Mouse (Mus musculus) cerebellum, adult 2 months (tissue): ENCODE measurements at regions not wholly inside any gene's neighbourhood (a gene's known extent, or its start where the extent isn't known, plus 50 kb on each side); places are given as distances from the start of the nearest gene placed in this dataset.

Source experiments
- CTCF ChIP-seq: fragments of 200-500 bp; IDR thresholded peaks from 2 replicates; pipeline ENCODE4 v1.5.1; 2011; ENCODE audit warnings: low read depth, mild to moderate bottlenecking, control low read depth, low read length, moderate library complexity, borderline replicate concordance; ENCODE audit not compliant: insufficient read depth
- POLR2A ChIP-seq: fragments of 200-500 bp; IDR thresholded peaks from 2 replicates; pipeline ENCODE4 v1.6.1; 2011; ENCODE audit warnings: low read length, control low read depth, borderline replicate concordance; ENCODE audit not compliant: insufficient read depth

- TF ChIP-seq CTCF: no peak
- no peak for TF ChIP-seq POLR2A
Observed at GRCm38 (mm10) chr3:155529312-155529711, 436.1 kb downstream of the Lrriq3 start.
